Mouse (Mus musculus): ENCODE results near the gene Ncs1. TPM values are rescaled to one million over a fixed set of nuclear protein-coding genes. Genes with fewer than 3 reads are reported as not detected.

The Ncs1 gene
- polyA plus RNA-seq, 1 experiment from 2014 or later, result 45.7 TPM

DNA sequence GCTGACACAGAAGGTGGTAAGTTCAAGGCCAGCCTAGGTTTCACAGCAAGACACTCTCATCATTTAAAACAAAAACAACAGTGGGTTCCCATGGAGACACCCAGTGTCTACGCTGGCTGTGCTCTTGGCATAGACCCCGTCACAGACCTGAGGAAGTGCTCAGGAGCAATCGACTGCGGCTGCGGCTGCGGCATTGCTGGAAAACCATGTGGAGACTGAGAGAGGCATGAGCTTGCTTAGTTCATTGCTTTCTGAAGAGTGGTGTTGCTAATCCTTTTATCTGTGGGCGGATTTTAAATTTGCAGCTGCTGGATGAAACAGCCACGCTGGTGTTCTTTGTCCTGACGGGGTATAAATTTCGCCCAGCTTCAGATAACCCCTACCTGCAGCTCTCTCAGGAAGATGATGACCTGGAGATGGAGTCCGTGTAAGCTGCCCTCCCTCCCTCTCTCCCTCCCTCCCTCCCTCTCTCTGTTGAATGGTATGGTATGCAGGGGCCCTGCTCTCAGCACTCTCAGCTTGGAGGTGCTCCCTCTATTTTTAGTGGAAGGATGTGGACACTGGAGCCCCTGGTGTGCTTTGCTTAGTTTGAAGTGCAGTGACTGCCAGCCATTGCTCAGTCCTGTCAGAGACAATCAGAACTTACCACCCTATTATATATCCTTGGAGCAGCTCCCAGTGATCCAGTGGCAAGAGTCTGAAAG lies 35.3 kb upstream of the Ncs1 start:
- no peak for ATAC-seq (ENCODE audit: insufficient number of reproducible peaks, insufficient read depth, low FRiP score, low TSS enrichment, low read depth)
- Histone ChIP-seq H3K9me3 (no peaks in the 10 kb centered on the region), H3K27ac (no peak overlapping the region), H3K36me3 (peaks cover 83% of the 10 kb centered on the region), H3K9ac (no peak overlapping the region), H3K4me1 (peaks cover 19% of the 10 kb centered on the region), H3K27me3 (no peaks in the 10 kb centered on the region), H3K4me2 (no peak overlapping the region), H3K4me3 (no peak overlapping the region)
- WGBS, result 65% methylated on average over 11 of the region's 11 CpGs

DNA sequence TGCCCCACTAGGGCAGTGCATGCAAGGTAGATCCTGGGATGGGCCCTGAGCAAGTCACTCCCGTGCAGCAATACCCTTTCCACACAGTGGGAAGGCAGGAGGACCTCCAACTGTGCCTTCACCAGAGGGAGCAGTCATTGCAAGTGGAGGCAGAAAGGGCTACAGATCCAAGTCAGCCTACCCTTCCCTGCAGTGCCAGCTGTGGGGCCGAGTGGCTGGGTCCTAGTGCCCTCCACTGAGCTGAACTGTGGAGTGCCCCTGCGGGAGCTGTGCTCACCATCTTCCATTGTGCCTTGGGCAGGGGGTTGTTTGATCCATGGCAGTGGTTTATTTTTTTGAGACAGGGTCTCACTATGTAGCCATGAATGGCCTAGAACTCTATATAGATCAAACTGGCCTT lies 34.4 kb upstream of the Ncs1 start:
- no peaks in the 10 kb centered on the region for H3K27me3 ChIP-seq
- H3K4me3 ChIP-seq, result no peak overlapping the region
- H3K4me2 ChIP-seq, result no peak overlapping the region
- peaks cover 88% of the 10 kb centered on the region for H3K36me3 ChIP-seq
- H3K9me3 ChIP-seq, result no peaks in the 10 kb centered on the region
- H3K27ac ChIP-seq, result no peak overlapping the region
- no peak overlapping the region for H3K9ac ChIP-seq
- H3K4me1 ChIP-seq, result peaks cover 14% of the 10 kb centered on the region
- ATAC-seq (ENCODE audit: insufficient number of reproducible peaks, insufficient read depth, low FRiP score, low TSS enrichment, low read depth), result no peak
- WGBS, result 60% methylated on average over 3 of the region's 3 CpGs

DNA sequence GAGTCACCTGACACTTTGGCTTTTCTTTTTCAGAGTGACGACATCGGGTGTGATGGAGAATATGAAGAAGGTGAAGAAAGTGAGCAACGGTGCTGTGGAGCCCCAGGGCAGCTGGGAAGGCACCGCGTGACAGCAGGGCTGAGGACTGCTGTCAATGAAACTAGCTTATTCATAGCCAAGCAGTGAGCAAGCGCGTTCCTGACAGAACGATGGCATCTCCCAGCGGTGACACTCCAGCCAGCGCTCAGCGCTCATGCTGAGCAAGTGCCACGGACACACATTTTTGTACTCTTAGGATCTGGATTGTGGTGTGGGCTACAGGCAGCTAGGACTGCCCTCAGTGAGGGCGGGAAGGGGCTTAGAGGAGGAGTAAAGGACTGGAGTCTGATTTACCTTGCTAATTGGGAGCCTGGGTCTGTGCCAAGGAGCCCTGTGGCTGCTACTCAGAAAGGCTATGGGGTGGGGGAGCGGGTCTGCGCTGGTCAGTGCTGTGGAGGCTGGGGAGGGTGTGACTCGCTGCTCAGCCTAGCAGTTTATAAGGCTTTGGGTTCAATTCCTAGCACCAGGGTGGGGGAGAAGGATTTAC lies 31.3 kb upstream of the Ncs1 start:
- Histone ChIP-seq H3K4me1 (peaks cover 5% of the 10 kb centered on the region; the same call in 1 of the 2 replicates), H3K4me3 (no peak overlapping the region), H3K27me3 (no peaks in the 10 kb centered on the region), H3K9ac (no peak overlapping the region), H3K9me3 (no peaks in the 10 kb centered on the region), H3K27ac (no peak overlapping the region), H3K4me2 (no peak overlapping the region), H3K36me3 (peaks cover 67% of the 10 kb centered on the region)
- no peak for ATAC-seq (ENCODE audit: insufficient number of reproducible peaks, insufficient read depth, low FRiP score, low TSS enrichment, low read depth)
- WGBS, result 81% methylated on average over 16 of the region's 16 CpGs

DNA sequence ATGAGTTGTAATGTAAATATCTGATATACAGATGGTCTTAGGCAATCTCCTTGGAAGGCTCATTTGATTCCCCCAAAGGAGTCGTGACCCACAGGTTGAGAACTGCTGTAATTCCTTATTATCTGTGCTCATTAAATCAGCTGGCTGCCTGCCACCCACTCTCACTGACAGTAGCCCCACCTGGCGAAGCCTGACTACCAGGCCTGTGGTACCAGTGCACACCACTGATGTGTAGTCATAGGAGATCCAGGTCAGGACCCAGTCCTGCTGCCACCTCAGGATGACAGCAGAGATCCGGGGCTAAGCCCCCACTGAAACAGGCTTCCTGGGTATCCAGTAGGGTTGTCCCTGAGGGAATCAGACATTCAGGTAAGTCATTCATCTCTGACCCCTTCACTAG lies 27.0 kb upstream of the Ncs1 start:
- WGBS, result 79% methylated on average over 3 of the region's 3 CpGs
- H3K27me3 ChIP-seq, result no peaks in the 10 kb centered on the region
- no peak overlapping the region for H3K4me3 ChIP-seq
- H3K27ac ChIP-seq, result no peak overlapping the region
- no peak overlapping the region for H3K4me2 ChIP-seq
- H3K9me3 ChIP-seq, result no peaks in the 10 kb centered on the region
- H3K4me1 ChIP-seq, result peaks cover 5% of the 10 kb centered on the region; the same call in 1 of the 2 replicates
- no peak overlapping the region for H3K9ac ChIP-seq
- no peak for ATAC-seq (ENCODE audit: insufficient number of reproducible peaks, insufficient read depth, low FRiP score, low TSS enrichment, low read depth)
- peaks cover 26% of the 10 kb centered on the region for H3K36me3 ChIP-seq

DNA sequence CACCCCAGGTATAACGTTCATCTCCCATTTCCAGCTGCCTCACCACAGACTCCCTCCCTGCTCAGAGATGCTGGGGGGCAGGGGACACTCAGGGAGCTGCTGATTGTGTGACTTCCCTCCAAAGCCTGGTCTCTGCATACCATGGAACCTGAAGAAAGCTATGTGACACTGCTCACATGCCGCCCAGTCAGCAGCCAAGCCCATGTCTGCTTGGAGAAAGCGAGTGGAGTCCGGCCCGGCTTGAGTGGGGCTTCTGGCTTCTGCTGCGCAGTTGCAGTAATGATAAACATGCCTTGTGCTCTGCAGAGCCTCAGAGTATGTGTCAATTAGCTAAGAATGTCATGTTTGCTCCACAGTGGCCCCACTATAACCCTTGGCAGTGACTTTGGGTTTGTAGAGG lies 26.2 kb upstream of the Ncs1 start:
- Histone ChIP-seq H3K4me3 (no peak overlapping the region), H3K27ac (no peak overlapping the region), H3K9ac (no peak overlapping the region), H3K27me3 (no peaks in the 10 kb centered on the region), H3K9me3 (no peaks in the 10 kb centered on the region), H3K4me1 (no peaks in the 10 kb centered on the region), H3K4me2 (no peak overlapping the region), H3K36me3 (peaks cover 19% of the 10 kb centered on the region)
- 74% methylated on average over 6 of the region's 6 CpGs for WGBS
- no peak for ATAC-seq (ENCODE audit: insufficient number of reproducible peaks, insufficient read depth, low FRiP score, low TSS enrichment, low read depth)

DNA sequence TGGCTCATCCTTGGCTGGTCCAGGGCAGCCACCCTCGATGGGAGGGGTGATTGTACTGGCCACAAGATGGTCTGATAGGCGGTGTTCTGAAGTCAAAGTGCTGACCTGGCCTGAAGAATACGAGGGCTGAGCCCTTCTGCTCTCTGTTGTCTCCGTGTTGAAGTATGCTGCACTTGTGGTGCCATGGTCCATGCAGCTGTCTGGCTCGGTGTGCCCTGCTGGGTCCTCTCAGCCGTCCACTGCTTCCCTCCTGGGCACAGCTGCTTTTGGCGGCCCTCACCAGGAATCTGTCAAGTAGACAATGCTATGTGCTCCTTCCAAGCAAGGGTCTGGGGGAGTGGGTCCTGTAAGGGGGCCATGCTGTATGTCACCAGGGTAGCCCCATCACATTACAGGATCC lies 24.8 kb upstream of the Ncs1 start:
- H3K27me3 ChIP-seq, result no peaks in the 10 kb centered on the region
- H3K4me1 ChIP-seq, result no peaks in the 10 kb centered on the region
- H3K27ac ChIP-seq, result no peak overlapping the region
- no peak for ATAC-seq (ENCODE audit: insufficient number of reproducible peaks, insufficient read depth, low FRiP score, low TSS enrichment, low read depth)
- no peak overlapping the region for H3K4me3 ChIP-seq
- 66% methylated on average over 7 of the region's 7 CpGs for whole genome bisulfite sequencing
- H3K4me2 ChIP-seq, result no peak overlapping the region
- H3K9ac ChIP-seq, result no peak overlapping the region
- peaks cover 6% of the 10 kb centered on the region; the same call in 1 of the 2 replicates for H3K36me3 ChIP-seq
- peaks cover 5% of the 10 kb centered on the region for H3K9me3 ChIP-seq

DNA sequence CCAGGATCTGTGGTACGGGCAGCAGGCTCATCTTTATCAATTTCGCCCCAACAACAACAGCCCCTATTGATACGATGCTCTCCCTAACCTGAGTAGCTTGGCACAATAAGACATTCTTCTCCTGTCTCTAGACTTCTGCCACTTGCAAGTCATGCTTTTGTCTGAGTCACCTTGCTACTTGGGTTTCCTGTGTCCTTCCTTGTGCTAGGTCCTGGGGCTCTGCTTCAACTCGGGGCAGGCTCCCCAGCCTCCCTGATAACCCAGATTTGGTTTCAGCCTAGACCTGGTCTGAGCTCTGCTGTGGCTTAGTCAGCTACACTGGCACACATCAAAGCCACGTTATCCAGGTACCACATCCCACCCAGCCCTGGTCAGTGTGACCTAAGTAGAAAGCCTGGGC lies 24.0 kb upstream of the Ncs1 start:
- Histone ChIP-seq H3K36me3 (0 out of 2 replicates have a peak, but pooled peaks cover 3% of the 10 kb centered on the region), H3K27me3 (no peaks in the 10 kb centered on the region), H3K4me2 (no peak overlapping the region), H3K9me3 (peaks cover 11% of the 10 kb centered on the region), H3K4me1 (no peaks in the 10 kb centered on the region), H3K27ac (no peak overlapping the region), H3K9ac (no peak overlapping the region), H3K4me3 (no peak overlapping the region)
- WGBS, result 70% methylated on average over 5 of the region's 5 CpGs
- ATAC-seq (ENCODE audit: insufficient number of reproducible peaks, insufficient read depth, low FRiP score, low TSS enrichment, low read depth), result no peak

DNA sequence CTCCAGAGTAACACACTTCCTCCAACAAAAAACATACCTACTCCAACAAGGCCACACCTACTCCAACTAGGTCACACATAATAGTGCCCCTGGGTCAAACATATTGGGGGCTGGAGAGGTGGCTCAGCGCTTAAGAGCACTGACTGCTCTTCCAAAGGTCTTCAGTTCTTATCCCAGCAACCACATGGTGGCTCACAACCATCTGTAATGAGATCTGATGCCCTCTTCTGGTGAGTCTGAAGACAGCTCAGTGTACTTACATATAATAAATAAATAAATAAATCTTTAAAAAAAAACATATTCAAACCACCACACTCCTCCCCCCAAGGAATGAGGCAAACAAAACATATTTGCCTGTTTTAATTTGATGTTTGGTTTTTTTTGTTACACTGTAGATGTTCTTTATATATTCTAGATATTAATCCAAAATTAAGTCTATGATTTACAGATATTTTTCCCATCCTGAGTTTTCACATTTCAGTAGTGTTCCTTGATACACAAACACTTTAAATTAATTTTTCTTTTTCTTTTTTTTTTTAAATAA lies 16.8 kb upstream of the Ncs1 start:
- Histone ChIP-seq H3K9me3 (peaks cover 14% of the 10 kb centered on the region), H3K27ac (no peak overlapping the region), H3K4me2 (no peak overlapping the region), H3K27me3 (no peaks in the 10 kb centered on the region), H3K4me1 (no peaks in the 10 kb centered on the region), H3K36me3 (no peaks in the 10 kb centered on the region), H3K9ac (no peak overlapping the region), H3K4me3 (no peak overlapping the region)
- 54% methylated on average over 1 of the region's 1 CpGs for WGBS
- no peak for ATAC-seq (ENCODE audit: insufficient number of reproducible peaks, insufficient read depth, low FRiP score, low TSS enrichment, low read depth)

DNA sequence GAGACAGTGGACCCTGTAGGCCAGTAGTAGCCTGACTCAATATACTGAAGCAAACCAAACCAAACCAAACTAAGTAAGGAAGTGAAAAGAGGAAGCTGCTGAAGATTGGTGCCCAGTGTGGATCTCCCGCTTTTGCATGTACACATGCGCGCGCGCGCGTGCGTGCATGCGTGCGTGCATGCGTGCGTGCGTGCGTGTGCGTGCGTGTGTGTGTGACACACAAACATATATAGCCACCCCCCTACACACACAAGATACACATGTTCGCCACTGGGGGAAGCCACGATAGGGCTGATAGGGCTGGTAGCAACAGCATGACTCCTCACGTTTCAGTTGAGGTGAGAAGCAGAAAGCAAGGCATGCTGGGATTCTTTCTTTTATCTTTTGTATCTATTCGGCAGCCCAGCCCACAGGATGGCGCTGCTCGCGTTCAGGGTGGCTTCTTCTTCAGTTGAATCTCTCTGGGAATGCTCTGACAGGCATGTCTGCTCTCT lies 6.4 kb upstream of the Ncs1 start:
- 42% methylated on average over 23 of the region's 23 CpGs for WGBS
- Histone ChIP-seq H3K36me3 (no peaks in the 10 kb centered on the region), H3K4me2 (peak overlapping the region; percentile 47), H3K4me1 (peaks cover 11% of the 10 kb centered on the region), H3K9me3 (no peaks in the 10 kb centered on the region), H3K9ac (no peak overlapping the region; the same call in 1 of the 2 replicates), H3K4me3 (peak overlapping the region; percentile 25), H3K27me3 (no peaks in the 10 kb centered on the region), H3K27ac (no peak overlapping the region)
- no peak for ATAC-seq (ENCODE audit: insufficient number of reproducible peaks, insufficient read depth, low FRiP score, low TSS enrichment, low read depth)

DNA sequence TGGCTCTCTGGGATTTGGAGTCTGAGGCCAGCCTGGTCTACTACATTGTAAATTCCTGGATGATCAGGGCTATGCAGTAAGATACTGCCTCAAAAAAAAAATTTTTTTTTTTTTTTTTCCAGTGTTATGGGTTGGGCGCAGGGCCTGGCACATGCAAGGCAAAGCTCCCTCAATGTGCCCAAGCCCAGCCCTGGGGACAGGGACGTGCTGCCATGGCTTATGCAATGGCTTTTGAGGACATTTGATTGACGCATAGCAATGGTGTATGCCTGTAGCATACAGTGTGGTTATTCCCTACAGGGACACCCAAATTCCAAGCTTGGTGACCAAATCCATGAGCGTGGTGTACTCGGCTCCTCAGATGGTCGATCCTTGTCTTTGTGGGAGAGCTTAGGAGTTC lies 5.8 kb upstream of the Ncs1 start:
- Histone ChIP-seq H3K4me2 (peak overlapping the region; percentile 47; the same call in 1 of the 2 replicates), H3K9ac (no peak overlapping the region), H3K36me3 (no peaks in the 10 kb centered on the region), H3K27me3 (no peaks in the 10 kb centered on the region), H3K9me3 (no peaks in the 10 kb centered on the region), H3K4me3 (no peak overlapping the region), H3K4me1 (peaks cover 17% of the 10 kb centered on the region), H3K27ac (no peak overlapping the region)
- no peak for ATAC-seq (ENCODE audit: insufficient number of reproducible peaks, insufficient read depth, low FRiP score, low TSS enrichment, low read depth)
- 72% methylated on average over 6 of the region's 6 CpGs for WGBS

DNA sequence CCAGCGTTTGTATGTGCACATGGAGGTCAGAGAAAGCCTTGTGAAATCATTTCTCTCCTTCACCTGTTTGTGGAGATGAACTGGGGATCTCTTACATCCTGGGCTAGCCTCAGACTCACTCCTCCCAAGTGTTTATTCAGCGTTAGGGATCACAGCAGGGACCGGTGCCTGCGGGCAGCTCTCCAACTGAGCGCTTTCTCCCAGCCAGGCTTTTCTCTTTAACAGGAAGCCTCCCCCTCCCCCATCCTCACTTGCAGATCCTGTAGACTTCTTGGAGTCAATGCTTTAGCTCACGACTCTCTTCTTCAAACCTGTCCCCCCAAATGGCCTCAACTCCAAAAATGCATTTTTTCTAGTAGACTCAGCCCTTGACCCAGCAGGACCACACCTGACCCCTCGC lies 4.0 kb upstream of the Ncs1 start:
- no peak overlapping the region for H3K27ac ChIP-seq
- no peak overlapping the region for H3K4me2 ChIP-seq
- H3K4me3 ChIP-seq, result no peak overlapping the region
- no peaks in the 10 kb centered on the region for H3K9me3 ChIP-seq
- H3K36me3 ChIP-seq, result no peaks in the 10 kb centered on the region
- 9% methylated on average over 7 of the region's 7 CpGs for WGBS
- no peak for ATAC-seq (ENCODE audit: insufficient number of reproducible peaks, insufficient read depth, low FRiP score, low TSS enrichment, low read depth)
- no peak overlapping the region for H3K9ac ChIP-seq
- H3K4me1 ChIP-seq, result peaks cover 25% of the 10 kb centered on the region
- H3K27me3 ChIP-seq, result no peaks in the 10 kb centered on the region

DNA sequence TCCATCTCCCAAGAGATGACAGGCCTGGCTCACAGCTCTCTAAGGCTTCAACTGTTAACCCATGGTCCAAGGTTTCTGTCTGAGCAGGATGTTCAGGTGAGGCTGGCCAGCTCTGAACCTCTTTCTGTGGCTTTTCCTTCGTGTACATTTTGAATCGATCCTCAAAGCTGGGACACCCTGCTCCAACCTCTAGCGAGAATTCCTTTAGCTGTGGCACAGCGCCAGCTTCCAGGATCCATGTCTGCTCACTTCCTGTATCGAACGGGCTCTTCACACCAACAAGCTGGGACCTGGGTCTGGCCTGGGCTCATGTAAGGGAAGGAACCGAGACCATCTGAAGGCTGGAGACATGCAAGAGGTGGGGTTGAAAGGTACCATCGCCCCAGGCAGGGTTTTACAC lies 1.4 kb upstream of the Ncs1 start:
- peak overlapping the region; percentile 96; the same call in 1 of the 2 replicates for H3K4me2 ChIP-seq
- H3K27me3 ChIP-seq, result no peaks in the 10 kb centered on the region
- H3K27ac ChIP-seq, result no peak overlapping the region
- H3K36me3 ChIP-seq, result 0 out of 2 replicates have a peak, but pooled peaks cover 3% of the 10 kb centered on the region
- no peaks in the 10 kb centered on the region for H3K9me3 ChIP-seq
- no peak for ATAC-seq (ENCODE audit: insufficient number of reproducible peaks, insufficient read depth, low FRiP score, low TSS enrichment, low read depth)
- H3K4me3 ChIP-seq, result no peak overlapping the region
- 60% methylated on average over 8 of the region's 8 CpGs for WGBS
- peaks cover 45% of the 10 kb centered on the region for H3K4me1 ChIP-seq
- H3K9ac ChIP-seq, result no peak overlapping the region

Measured in embryonic facial prominence, embryonic 13.5 days (tissue).